Mouse (Mus musculus) lung, embryonic 16.5 days (tissue): ENCODE results near the gene Rps9. TPM values are rescaled to one million over a fixed set of nuclear protein-coding genes. Genes with fewer than 3 reads are reported as not detected.

Source experiments
- microRNA-seq: library from miRNA; unstranded; fragments of <30 nt; microRNA quantifications from one replicate; pipeline ENCODE4, GENCODE M21; 2016
- polyA plus RNA-seq: library from polyadenylated mRNA; unstranded; fragments of >200 nt; fragmentation: Nextera tagmentation; extraction: Ambion mirVana; gene quantifications from 2 replicates; pipeline ENCODE4 v1.2.1, GENCODE M21; 2015

Gene Rps9
- polyA plus RNA-seq, 1 experiment from 2014 or later: 1,469 TPM

Small RNA genes within 50 kb of the gene (microRNA-seq; reads per million reads assigned to microRNA genes)
- gene Mir3572: 2.0 reads per million, percentile 3 among the genes with 10 or more reads in this experiment

Other genes with a start within 250 kb of the Rps9 start
- gene Tarm1, start 201.4 kb upstream of the Rps9 start, polyA plus RNA-seq: 0.33 TPM in 1 of 2 replicates, not detected in the other
- 0.40 TPM in 1 of 2 replicates, not detected in the other for gene Oscar, start 87.8 kb upstream of the Rps9 start, polyA plus RNA-seq
- gene Ndufa3, start 86.6 kb upstream of the Rps9 start, polyA plus RNA-seq: 502 and 505 TPM in 2 replicates
- gene Tfpt, start 74.1 kb upstream of the Rps9 start, polyA plus RNA-seq: 19.1 and 19.9 TPM in 2 replicates
- gene Prpf31, start 74.0 kb upstream of the Rps9 start, polyA plus RNA-seq: 89.6 and 91.0 TPM in 2 replicates
- 52.6 and 66.3 TPM in 2 replicates for gene Cnot3, start 58.7 kb upstream of the Rps9 start, polyA plus RNA-seq
- 12.2 and 13.5 TPM in 2 replicates for gene Leng1, start 38.2 kb upstream of the Rps9 start, polyA plus RNA-seq
- 33.8 and 41.3 TPM in 2 replicates for gene Tmc4, start 26.4 kb upstream of the Rps9 start, polyA plus RNA-seq
- 258 and 270 TPM in 2 replicates for gene Tsen34, start 11.1 kb upstream of the Rps9 start, polyA plus RNA-seq
- gene Mboat7, start 10.5 kb upstream of the Rps9 start, polyA plus RNA-seq: 47.0 and 51.3 TPM in 2 replicates
- gene Pirb, start 16.4 kb downstream of the Rps9 start, polyA plus RNA-seq: 1.3 and 1.6 TPM in 2 replicates
- gene Gm15448, start 121.7 kb downstream of the Rps9 start, polyA plus RNA-seq: 0.16 TPM in 1 of 2 replicates, not detected in the other
- gene Pira2, start 141.1 kb downstream of the Rps9 start, polyA plus RNA-seq: 0.41 and 0.69 TPM in 2 replicates
- 0.44 and 0.70 TPM in 2 replicates for gene Gm14548, start 194.1 kb downstream of the Rps9 start, polyA plus RNA-seq
- 0.36 and 1.0 TPM in 2 replicates for gene Lilra6, start 211.5 kb downstream of the Rps9 start, polyA plus RNA-seq